Mouse (Mus musculus) intestine, embryonic 14.5 days (tissue): ENCODE data around the gene Dscaml1. TPM values are rescaled to one million over a fixed set of nuclear protein-coding genes. Genes with fewer than 3 reads are reported as not detected.

Experiments
- ATAC-seq: fragments of 200-750 bp; cut with Nextera tagmentation; replicated peaks from 2 replicates; pipeline ENCODE4 v1.8.0; 2017; ENCODE audit warnings: low read depth, moderate number of reproducible peaks, moderate TSS enrichment, moderate library complexity; ENCODE audit not compliant: low FRiP score, low TSS enrichment
- DNase-seq: peaks from one replicate; pipeline ENCODE4 v3.0.0-alpha.2; 2018; ENCODE audit warnings: low spot score
- H3K27ac ChIP-seq: fragments of 300-500 bp; sonication (generic); 2 replicates; pipeline ENCODE4 v1.5.1; 2014; ENCODE audit warnings: low read depth, mild to moderate bottlenecking, control low read depth
- H3K27me3 ChIP-seq: fragments of 300-500 bp; sonication (generic); replicated peaks from 2 replicates; pipeline ENCODE4 v1.6.1; 2014; ENCODE audit warnings: low read length, control low read depth; ENCODE audit not compliant: control insufficient read depth, insufficient read depth
- H3K36me3 ChIP-seq: fragments of 300-500 bp; sonication (generic); 2 replicates; pipeline ENCODE4 v1.6.1; 2014; ENCODE audit warnings: low read length, control low read depth; ENCODE audit not compliant: control insufficient read depth, insufficient read depth
- H3K4me1 ChIP-seq: fragments of 300-500 bp; sonication (generic); replicated peaks from 2 replicates; pipeline ENCODE4 v1.6.1; 2014; ENCODE audit warnings: low read length, control low read depth, mixed read lengths; ENCODE audit not compliant: control insufficient read depth, insufficient read depth
- H3K4me2 ChIP-seq: fragments of 300-500 bp; sonication (generic); 2 replicates; pipeline ENCODE4 v1.6.1; 2014; ENCODE audit warnings: low read length
- H3K4me3 ChIP-seq: fragments of 300-500 bp; sonication (generic); 2 replicates; pipeline ENCODE4 v1.5.1; 2014; ENCODE audit warnings: low read depth, low read length, control low read depth, mixed read lengths
- H3K9ac ChIP-seq: fragments of 300-500 bp; sonication (generic); 2 replicates; pipeline ENCODE4 v1.6.1; 2014; ENCODE audit warnings: mild to moderate bottlenecking, low read length
- H3K9me3 ChIP-seq: fragments of 300-500 bp; sonication (generic); 2 replicates; pipeline ENCODE4 v1.6.1; 2016; ENCODE audit warnings: low read length, control low read depth; ENCODE audit not compliant: control insufficient read depth
- WGBS: fragments of 180-500 bp; shearing (Covaris S2); extraction: QIAGEN DNeasy Blood & Tissue Kit; methylation state at CpG from one replicate; pipeline ENCODE4 v1.1.7; 2014; 5-methylcytosine and 5-hydroxymethylcytosine counted together
- polyA plus RNA-seq: library from polyadenylated mRNA; unstranded; fragments of >200 nt; fragmentation: Nextera tagmentation; extraction: Ambion mirVana; gene quantifications from 2 replicates; pipeline ENCODE4 v1.2.1, GENCODE M21; 2014

Dscaml1 gene
- polyA plus RNA-seq, 1 experiment from 2014 or later: 0.41 TPM

DNA sequence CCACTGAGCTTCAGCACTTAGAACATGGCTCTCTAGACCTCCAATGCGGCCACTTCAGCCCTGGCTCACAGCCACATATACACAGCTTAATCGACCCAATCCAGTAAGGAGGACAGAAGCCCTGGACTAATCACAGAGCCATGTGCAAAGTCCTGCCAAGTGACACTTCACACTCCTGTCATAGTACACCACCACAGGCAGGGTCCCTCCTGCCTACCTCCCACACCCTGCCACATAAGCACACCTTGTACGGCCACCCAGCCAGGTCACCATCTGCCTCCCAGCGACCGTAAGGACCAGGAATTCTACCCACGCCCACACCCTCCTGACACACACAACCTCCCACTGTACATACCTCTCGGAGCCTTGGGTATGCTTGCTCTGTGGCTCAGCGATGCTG lies 360.6 kb downstream of the Dscaml1 start:
- Histone ChIP-seq H3K36me3 (peaks cover 10% of the 10 kb centered on the region; the same call in 1 of the 2 replicates), H3K9me3 (no peaks in the 10 kb centered on the region), H3K4me3 (no peak overlapping the region), H3K4me2 (no peak overlapping the region), H3K4me1 (0 out of 2 replicates have a peak, but pooled peaks cover 8% of the 10 kb centered on the region), H3K27me3 (no peaks in the 10 kb centered on the region), H3K27ac (no peak overlapping the region), H3K9ac (no peak overlapping the region)
- 86% methylated on average over 8 of the region's 8 CpGs for WGBS
- DNase-seq (no peak), ATAC-seq (no peak)

DNA sequence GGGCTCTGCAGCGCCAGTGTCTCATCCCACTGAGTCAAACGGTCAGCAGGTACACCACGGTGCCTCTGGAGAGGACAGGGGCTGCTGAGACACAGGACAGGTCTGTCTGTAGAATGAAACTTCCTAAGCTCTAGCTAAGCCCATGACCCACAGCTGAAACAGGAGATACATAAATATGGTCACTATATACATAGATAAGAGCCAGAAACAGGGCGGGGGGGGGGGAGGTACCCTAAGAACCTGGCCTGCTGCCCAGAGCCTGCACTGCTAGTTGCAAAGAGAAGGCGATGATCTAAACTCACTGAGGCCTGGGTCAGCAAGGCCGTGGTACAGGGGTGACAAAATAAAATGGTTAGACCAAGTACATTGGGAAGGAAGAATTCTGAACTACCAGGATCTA lies 361.1 kb downstream of the Dscaml1 start:
- H3K4me3 ChIP-seq: no peak overlapping the region
- no peaks in the 10 kb centered on the region for H3K27me3 ChIP-seq
- 63% methylated on average over 6 of the region's 6 CpGs for WGBS
- no peaks in the 10 kb centered on the region for H3K9me3 ChIP-seq
- H3K36me3 ChIP-seq: peaks cover 11% of the 10 kb centered on the region
- H3K4me2 ChIP-seq: no peak overlapping the region
- DNase-seq: no peak
- 0 out of 2 replicates have a peak, but pooled peaks cover 8% of the 10 kb centered on the region for H3K4me1 ChIP-seq
- H3K27ac ChIP-seq: no peak overlapping the region
- no peak for ATAC-seq
- no peak overlapping the region for H3K9ac ChIP-seq

DNA sequence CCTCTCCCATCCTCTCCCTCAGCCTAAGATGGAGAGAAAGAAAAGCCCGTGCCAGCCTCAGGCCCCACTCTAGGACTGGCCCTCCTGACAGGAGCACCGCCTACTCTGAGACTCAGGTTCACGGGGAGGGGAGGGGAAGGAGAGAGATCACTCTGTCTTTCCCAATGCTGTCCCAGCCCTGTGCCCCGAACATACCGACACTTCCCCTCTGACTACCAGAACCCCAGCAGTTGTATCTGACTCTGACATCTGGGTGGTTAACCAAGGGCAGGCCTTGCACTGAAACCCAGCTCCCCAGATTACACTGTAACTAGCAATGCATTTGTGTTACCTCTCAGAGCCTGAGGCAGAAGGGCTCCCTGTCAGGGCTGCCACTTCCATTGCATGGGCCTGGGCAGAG lies 362.0 kb downstream of the Dscaml1 start:
- 55% methylated on average over 5 of the region's 5 CpGs for WGBS
- ATAC-seq: no peak
- Histone ChIP-seq H3K9me3 (no peaks in the 10 kb centered on the region), H3K4me1 (0 out of 2 replicates have a peak, but pooled peaks cover 8% of the 10 kb centered on the region), H3K9ac (no peak overlapping the region), H3K27me3 (no peaks in the 10 kb centered on the region), H3K36me3 (peaks cover 16% of the 10 kb centered on the region), H3K4me2 (no peak overlapping the region), H3K27ac (no peak overlapping the region), H3K4me3 (no peak overlapping the region)
- no peak for DNase-seq

DNA sequence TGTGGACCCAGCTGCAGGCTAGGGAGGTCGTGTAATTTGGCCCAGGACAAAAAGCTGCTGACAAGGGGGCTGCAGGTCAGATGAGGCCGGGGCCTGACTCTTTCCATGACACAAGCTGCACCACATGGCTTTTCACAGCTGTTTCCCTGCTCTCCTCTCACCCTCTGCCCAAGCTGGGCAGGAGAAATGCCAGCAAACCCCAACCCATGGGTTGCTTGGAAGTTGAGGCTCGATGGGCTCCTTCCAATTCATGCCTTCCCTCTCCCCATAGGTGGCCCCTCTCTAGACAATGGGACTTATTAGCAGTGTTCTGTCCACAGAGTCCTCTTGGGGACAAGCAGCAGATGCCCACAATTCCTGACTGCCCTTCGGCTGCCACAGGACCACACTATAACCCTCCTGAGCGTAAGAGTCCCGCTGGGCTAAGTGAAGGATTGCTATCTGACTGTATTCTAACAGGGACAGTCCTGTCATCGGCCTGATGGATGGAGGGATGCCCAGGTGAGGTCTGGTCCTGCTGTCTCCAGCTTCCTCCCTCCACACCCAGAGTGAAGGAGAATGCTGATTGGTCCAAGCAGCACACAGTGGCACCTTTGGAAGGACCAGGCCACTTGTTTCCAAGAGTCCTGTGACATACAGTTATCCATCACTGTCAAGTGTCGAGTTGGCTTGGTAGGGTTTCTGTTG lies 365.2 kb downstream of the Dscaml1 start:
- ATAC-seq (no peak), DNase-seq (no peak)
- 80% methylated on average over 8 of the region's 8 CpGs for WGBS
- Histone ChIP-seq H3K27me3 (no peaks in the 10 kb centered on the region), H3K27ac (no peak overlapping the region), H3K4me1 (0 out of 2 replicates have a peak, but pooled peaks cover 8% of the 10 kb centered on the region), H3K36me3 (peaks cover 18% of the 10 kb centered on the region), H3K9ac (no peak overlapping the region), H3K4me3 (no peak overlapping the region), H3K9me3 (no peaks in the 10 kb centered on the region), H3K4me2 (no peak overlapping the region)

DNA sequence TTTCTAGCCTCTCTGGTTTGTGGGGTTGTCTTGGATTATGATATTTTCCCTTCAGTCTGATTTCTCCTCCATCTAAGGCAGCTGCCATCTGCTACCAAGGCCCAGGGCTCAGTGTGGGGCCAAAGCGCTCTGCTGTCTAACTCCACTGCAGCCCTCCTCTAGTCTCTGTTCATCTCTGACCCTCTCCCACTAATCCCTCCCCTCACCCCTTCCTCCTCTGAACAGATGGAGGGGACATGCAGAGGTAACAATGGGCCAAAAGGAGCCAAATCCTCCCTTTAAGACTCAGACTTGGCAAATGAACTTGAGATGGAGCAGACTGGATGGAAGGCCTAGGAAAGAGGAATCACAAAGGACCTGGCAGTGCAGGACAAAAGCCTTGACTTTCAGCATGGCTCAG lies 365.8 kb downstream of the Dscaml1 start:
- Histone ChIP-seq H3K36me3 (peaks cover 18% of the 10 kb centered on the region), H3K4me3 (no peak overlapping the region), H3K9ac (no peak overlapping the region), H3K27me3 (no peaks in the 10 kb centered on the region), H3K9me3 (no peaks in the 10 kb centered on the region), H3K27ac (no peak overlapping the region), H3K4me2 (no peak overlapping the region), H3K4me1 (0 out of 2 replicates have a peak, but pooled peaks cover 6% of the 10 kb centered on the region)
- WGBS: 96% methylated on average over 1 of the region's 1 CpGs
- ATAC-seq: no peak
- no peak for DNase-seq

- Histone ChIP-seq H3K27me3 (no peaks in the 10 kb centered on the region), H3K36me3 (peaks cover 18% of the 10 kb centered on the region), H3K4me2 (no peak overlapping the region), H3K4me3 (no peak overlapping the region), H3K27ac (no peak overlapping the region), H3K9me3 (no peaks in the 10 kb centered on the region), H3K9ac (no peak overlapping the region), H3K4me1 (0 out of 2 replicates have a peak, but pooled peaks cover under 1% of the 10 kb centered on the region)
- 84% methylated on average over 6 of the region's 6 CpGs for WGBS
- DNase-seq: no peak
- ATAC-seq: no peak
Observed at GRCm38 (mm10) chr9:45793697-45794096, 367.3 kb downstream of the Dscaml1 start.

DNA sequence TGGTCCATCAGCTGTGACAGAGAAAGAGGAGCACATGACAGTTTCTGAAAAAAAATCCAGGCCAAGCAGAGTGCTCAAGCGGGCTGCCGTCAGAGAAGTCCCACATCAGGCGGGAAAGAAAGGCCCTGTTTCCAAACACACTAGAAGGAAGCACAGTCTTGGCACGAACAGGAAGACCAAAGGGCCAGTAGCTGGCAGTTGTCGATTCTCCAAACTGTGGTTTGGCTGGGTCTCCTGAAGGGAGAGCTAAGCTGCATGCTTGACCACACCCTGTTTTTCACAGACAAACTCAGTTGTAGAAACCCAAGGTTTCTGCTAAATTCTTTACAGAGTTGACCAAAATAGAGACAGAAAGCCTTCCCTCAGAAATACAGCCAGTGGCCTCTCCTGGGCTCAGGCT lies 369.3 kb downstream of the Dscaml1 start:
- H3K4me2 ChIP-seq: no peak overlapping the region
- WGBS: 83% methylated on average over 5 of the region's 5 CpGs
- peaks cover 18% of the 10 kb centered on the region for H3K36me3 ChIP-seq
- ATAC-seq: no peak
- H3K4me3 ChIP-seq: no peak overlapping the region
- no peak for DNase-seq
- no peak overlapping the region for H3K9ac ChIP-seq
- no peaks in the 10 kb centered on the region for H3K27me3 ChIP-seq
- 0 out of 2 replicates have a peak, but pooled peaks cover 4% of the 10 kb centered on the region for H3K4me1 ChIP-seq
- H3K9me3 ChIP-seq: no peaks in the 10 kb centered on the region
- H3K27ac ChIP-seq: no peak overlapping the region

DNA sequence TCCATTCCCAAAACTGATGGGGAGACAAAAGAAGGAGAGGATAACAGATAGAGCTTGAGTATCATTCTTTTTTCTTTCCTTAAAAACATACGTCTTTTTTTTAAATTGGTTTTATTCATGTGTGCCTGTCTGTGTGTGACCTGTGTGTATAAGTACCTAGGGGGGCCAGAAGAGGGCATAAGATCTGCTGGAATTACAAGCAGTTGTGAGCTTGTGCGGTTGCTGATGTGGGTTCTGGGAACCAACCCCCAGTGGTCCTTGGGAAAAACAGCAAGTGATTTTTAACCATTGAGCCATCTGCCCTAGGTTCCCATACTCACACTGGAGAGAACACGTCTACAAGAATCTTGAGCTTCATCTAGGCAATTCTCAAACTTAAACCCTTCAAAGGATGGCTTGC lies 370.8 kb downstream of the Dscaml1 start:
- H3K27me3 ChIP-seq: no peaks in the 10 kb centered on the region
- H3K27ac ChIP-seq: no peak overlapping the region
- no peak overlapping the region for H3K9ac ChIP-seq
- 85% methylated on average over 3 of the region's 3 CpGs for WGBS
- peaks cover 20% of the 10 kb centered on the region for H3K36me3 ChIP-seq
- no peak for DNase-seq
- H3K4me3 ChIP-seq: no peak overlapping the region
- H3K4me1 ChIP-seq: 0 out of 2 replicates have a peak, but pooled peaks cover 4% of the 10 kb centered on the region
- no peaks in the 10 kb centered on the region for H3K9me3 ChIP-seq
- no peak overlapping the region for H3K4me2 ChIP-seq
- ATAC-seq: no peak
